Mouse (Mus musculus): ENCODE results near the gene Cacna1e. TPM values are rescaled to one million over a fixed set of nuclear protein-coding genes. Genes with fewer than 3 reads are reported as not detected.

Gene Cacna1e
- polyA plus RNA-seq, 1 experiment from 2014 or later: 0.49 TPM

GRCm38 (mm10) chr1:154555811-154556210 lies 328.5 kb downstream of the Cacna1e start:
- no peaks in the 10 kb centered on the region for H3K9me3 ChIP-seq (ENCODE audit: control insufficient read depth, low read length)
- H3K9ac ChIP-seq (ENCODE audit: low read length): no peak overlapping the region
- H3K4me1 ChIP-seq (ENCODE audit: control insufficient read depth, insufficient read depth, low read length): peaks cover 7% of the 10 kb centered on the region; the same call in 1 of the 2 replicates
- H3K27ac ChIP-seq (replicated peaks; ENCODE audit: low read depth, low read length): no peak overlapping the region
- WGBS: 24% methylated on average over 1 of the region's 1 CpGs
- no peak overlapping the region for H3K4me2 ChIP-seq (ENCODE audit: low read depth, severe bottlenecking)
- ATAC-seq (ENCODE audit: insufficient number of reproducible peaks, low FRiP score, low TSS enrichment, low read depth) (no peak; the same call in 1 of the 2 replicates), DNase-seq (ENCODE audit: low spot score) (peak; percentile 25)
- H3K27me3 ChIP-seq (ENCODE audit: control insufficient read depth, insufficient read depth, low read length): no peaks in the 10 kb centered on the region
- H3K36me3 ChIP-seq (ENCODE audit: control insufficient read depth, insufficient read depth, low read length): no peaks in the 10 kb centered on the region
- H3K4me3 ChIP-seq (ENCODE audit: low read depth, low read length): no peak overlapping the region

DNA sequence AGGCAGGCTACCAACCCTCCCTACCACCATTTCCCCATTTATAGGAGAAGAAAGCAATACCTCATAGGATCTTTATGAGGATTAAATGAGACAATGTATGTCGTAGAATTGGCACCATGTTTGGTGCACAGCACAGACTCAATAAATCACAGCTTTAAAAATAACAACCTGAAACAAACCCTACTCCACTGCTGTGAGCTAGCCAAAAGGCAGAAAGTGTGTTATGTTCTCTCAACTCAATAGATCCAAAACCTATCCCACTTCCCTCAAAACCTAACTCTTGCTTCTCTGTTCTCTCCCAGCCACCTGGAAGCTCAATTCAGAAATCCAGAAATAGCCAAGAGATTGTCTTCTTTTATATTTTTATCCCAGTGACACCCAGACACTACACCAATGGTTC lies 331.2 kb downstream of the Cacna1e start:
- Histone ChIP-seq H3K9ac (ENCODE audit: low read length) (no peak overlapping the region), H3K27me3 (ENCODE audit: control insufficient read depth, insufficient read depth, low read length) (no peaks in the 10 kb centered on the region), H3K4me2 (ENCODE audit: low read depth, severe bottlenecking) (no peak overlapping the region), H3K9me3 (ENCODE audit: control insufficient read depth, low read length) (no peaks in the 10 kb centered on the region), H3K4me1 (ENCODE audit: control insufficient read depth, insufficient read depth, low read length) (peaks cover 7% of the 10 kb centered on the region; the same call in 1 of the 2 replicates), H3K36me3 (ENCODE audit: control insufficient read depth, insufficient read depth, low read length) (no peaks in the 10 kb centered on the region), H3K27ac (replicated peaks; ENCODE audit: low read depth, low read length) (no peak overlapping the region), H3K4me3 (ENCODE audit: low read depth, low read length) (no peak overlapping the region)
- 62% methylated on average over 1 of the region's 1 CpGs for WGBS
- DNase-seq (ENCODE audit: low spot score) (no peak), ATAC-seq (ENCODE audit: insufficient number of reproducible peaks, low FRiP score, low TSS enrichment, low read depth) (no peak)

GRCm38 (mm10) chr1:154537445-154537844 lies 346.9 kb downstream of the Cacna1e start:
- Histone ChIP-seq H3K9me3 (ENCODE audit: control insufficient read depth, low read length) (no peaks in the 10 kb centered on the region), H3K4me2 (ENCODE audit: low read depth, severe bottlenecking) (no peak overlapping the region), H3K4me3 (ENCODE audit: low read depth, low read length) (no peak overlapping the region), H3K9ac (ENCODE audit: low read length) (no peak overlapping the region), H3K36me3 (ENCODE audit: control insufficient read depth, insufficient read depth, low read length) (no peaks in the 10 kb centered on the region), H3K27me3 (ENCODE audit: control insufficient read depth, insufficient read depth, low read length) (no peaks in the 10 kb centered on the region), H3K4me1 (ENCODE audit: control insufficient read depth, insufficient read depth, low read length) (no peaks in the 10 kb centered on the region), H3K27ac (replicated peaks; ENCODE audit: low read depth, low read length) (no peak overlapping the region)
- ATAC-seq (ENCODE audit: insufficient number of reproducible peaks, low FRiP score, low TSS enrichment, low read depth): no peak
- DNase-seq (ENCODE audit: low spot score): no peak

- no peaks in the 10 kb centered on the region for H3K4me1 ChIP-seq (ENCODE audit: control insufficient read depth, insufficient read depth, low read length)
- DNase-seq (ENCODE audit: low spot score): no peak
- H3K27me3 ChIP-seq (ENCODE audit: control insufficient read depth, insufficient read depth, low read length): no peaks in the 10 kb centered on the region
- H3K9me3 ChIP-seq (ENCODE audit: control insufficient read depth, low read length): no peaks in the 10 kb centered on the region
- WGBS: 82% methylated on average over 2 of the region's 2 CpGs
- no peak overlapping the region for H3K4me3 ChIP-seq (ENCODE audit: low read depth, low read length)
- H3K9ac ChIP-seq (ENCODE audit: low read length): no peak overlapping the region
- H3K36me3 ChIP-seq (ENCODE audit: control insufficient read depth, insufficient read depth, low read length): no peaks in the 10 kb centered on the region
- no peak overlapping the region for H3K27ac ChIP-seq (replicated peaks; ENCODE audit: low read depth, low read length)
- ATAC-seq (ENCODE audit: insufficient number of reproducible peaks, low FRiP score, low TSS enrichment, low read depth): no peak
- H3K4me2 ChIP-seq (ENCODE audit: low read depth, severe bottlenecking): no peak overlapping the region
These were observed 347.5 kb downstream of the Cacna1e start for GRCm38 (mm10) chr1:154536763-154537162.

DNA sequence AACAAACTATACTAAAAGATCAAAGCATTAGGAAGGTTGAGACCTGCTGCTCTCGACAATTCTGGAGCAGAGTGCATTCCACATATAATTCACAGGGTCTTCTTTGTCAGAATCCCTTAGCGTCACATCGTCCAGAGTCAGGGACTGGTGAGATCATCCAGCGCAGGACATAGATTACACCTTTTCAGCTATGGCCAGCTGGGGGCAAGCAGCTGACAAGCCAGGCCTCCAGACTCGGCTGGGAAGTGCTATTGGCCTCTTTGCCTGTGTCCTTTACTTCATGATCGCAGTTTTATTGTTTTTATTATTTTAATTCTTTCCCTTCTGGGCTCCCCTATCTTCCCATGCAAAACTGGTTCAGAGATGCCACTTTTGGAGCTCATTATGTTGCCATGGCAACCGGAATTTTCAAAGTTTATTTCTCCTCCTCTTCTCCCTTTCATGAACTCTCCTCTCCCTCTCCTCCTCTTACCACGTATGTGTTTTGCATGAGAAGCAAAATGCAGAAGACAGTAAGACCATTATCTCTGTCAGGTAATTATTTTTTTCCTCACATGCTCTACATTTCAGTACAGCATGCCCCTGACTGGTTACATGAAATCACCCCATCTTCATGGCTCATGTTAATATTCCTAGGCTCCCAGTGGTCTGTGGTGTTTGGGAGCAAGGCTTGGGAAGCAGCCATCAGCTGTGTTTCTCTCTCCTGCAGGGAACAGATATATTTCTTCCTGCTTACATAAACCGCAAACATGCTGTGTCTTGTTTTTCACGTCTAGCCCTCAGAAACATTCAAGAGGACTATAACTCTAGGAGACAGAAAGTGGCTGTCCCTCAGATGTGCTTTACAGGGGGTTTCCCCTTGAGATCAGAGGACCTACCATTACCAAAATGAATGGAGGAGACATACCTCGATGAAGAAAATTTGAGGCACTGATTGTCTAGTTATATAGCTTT lies 351.0 kb downstream of the Cacna1e start:
- no peaks in the 10 kb centered on the region for H3K36me3 ChIP-seq (ENCODE audit: control insufficient read depth, insufficient read depth, low read length)
- no peaks in the 10 kb centered on the region for H3K4me1 ChIP-seq (ENCODE audit: control insufficient read depth, insufficient read depth, low read length)
- H3K9me3 ChIP-seq (ENCODE audit: control insufficient read depth, low read length): no peaks in the 10 kb centered on the region
- H3K4me2 ChIP-seq (ENCODE audit: low read depth, severe bottlenecking): no peak overlapping the region
- 77% methylated on average over 11 of the region's 11 CpGs for WGBS
- H3K27ac ChIP-seq (replicated peaks; ENCODE audit: low read depth, low read length): no peak overlapping the region
- no peak overlapping the region for H3K9ac ChIP-seq (ENCODE audit: low read length)
- ATAC-seq (ENCODE audit: insufficient number of reproducible peaks, low FRiP score, low TSS enrichment, low read depth): no peak
- no peaks in the 10 kb centered on the region for H3K27me3 ChIP-seq (ENCODE audit: control insufficient read depth, insufficient read depth, low read length)
- H3K4me3 ChIP-seq (ENCODE audit: low read depth, low read length): no peak overlapping the region
- DNase-seq (ENCODE audit: low spot score): no peak

DNA sequence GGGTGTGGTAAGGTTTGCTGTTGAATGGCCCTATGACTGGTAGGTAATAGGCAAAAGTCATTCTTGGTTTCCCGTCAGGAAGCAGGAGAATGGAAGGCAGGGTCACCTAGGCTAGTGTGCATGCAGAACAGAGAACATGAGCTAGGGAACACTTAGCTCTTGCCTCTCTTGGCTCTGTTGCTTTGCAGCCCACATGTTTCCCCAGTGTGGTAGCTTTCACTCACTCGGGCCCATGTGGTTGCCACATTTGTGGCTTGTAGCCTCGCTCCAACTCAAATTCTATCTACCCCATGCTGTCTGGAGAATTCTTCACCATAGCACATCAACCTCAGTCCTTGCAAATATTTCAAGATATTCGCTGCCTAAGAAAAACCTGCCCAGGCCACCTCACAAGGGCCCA lies 354.6 kb downstream of the Cacna1e start:
- H3K36me3 ChIP-seq (ENCODE audit: control insufficient read depth, insufficient read depth, low read length): no peaks in the 10 kb centered on the region
- no peaks in the 10 kb centered on the region for H3K27me3 ChIP-seq (ENCODE audit: control insufficient read depth, insufficient read depth, low read length)
- H3K27ac ChIP-seq (replicated peaks; ENCODE audit: low read depth, low read length): no peak overlapping the region
- DNase-seq (ENCODE audit: low spot score) (no peak), ATAC-seq (ENCODE audit: insufficient number of reproducible peaks, low FRiP score, low TSS enrichment, low read depth) (no peak)
- no peak overlapping the region for H3K9ac ChIP-seq (ENCODE audit: low read length)
- H3K4me3 ChIP-seq (ENCODE audit: low read depth, low read length): no peak overlapping the region
- H3K4me2 ChIP-seq (ENCODE audit: low read depth, severe bottlenecking): no peak overlapping the region
- H3K9me3 ChIP-seq (ENCODE audit: control insufficient read depth, low read length): no peaks in the 10 kb centered on the region
- 94% methylated on average over 4 of the region's 4 CpGs for WGBS
- H3K4me1 ChIP-seq (ENCODE audit: control insufficient read depth, insufficient read depth, low read length): no peaks in the 10 kb centered on the region

DNA sequence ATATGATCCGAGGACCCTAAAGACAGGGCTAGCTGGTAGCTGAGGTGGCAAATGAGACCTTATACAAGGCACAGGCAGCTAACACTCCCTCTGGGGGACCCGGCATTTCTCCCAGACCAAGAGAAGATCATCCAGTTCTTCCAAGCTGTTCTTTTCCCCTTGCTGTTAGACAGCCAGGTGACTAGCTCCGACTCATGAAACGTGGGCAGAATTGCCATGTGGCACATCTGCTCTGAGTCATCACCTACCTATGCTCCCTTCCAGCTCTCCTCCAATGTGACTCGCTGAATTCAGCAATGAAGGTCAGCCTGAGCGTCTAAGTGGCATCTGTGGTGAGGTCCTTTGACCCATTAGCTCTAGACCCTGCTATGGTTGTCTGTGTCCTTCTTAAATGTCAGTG lies 355.5 kb downstream of the Cacna1e start:
- Histone ChIP-seq H3K36me3 (ENCODE audit: control insufficient read depth, insufficient read depth, low read length) (no peaks in the 10 kb centered on the region), H3K9ac (ENCODE audit: low read length) (no peak overlapping the region), H3K4me3 (ENCODE audit: low read depth, low read length) (no peak overlapping the region), H3K27me3 (ENCODE audit: control insufficient read depth, insufficient read depth, low read length) (no peaks in the 10 kb centered on the region), H3K9me3 (ENCODE audit: control insufficient read depth, low read length) (no peaks in the 10 kb centered on the region), H3K4me1 (ENCODE audit: control insufficient read depth, insufficient read depth, low read length) (no peaks in the 10 kb centered on the region), H3K27ac (replicated peaks; ENCODE audit: low read depth, low read length) (no peak overlapping the region), H3K4me2 (ENCODE audit: low read depth, severe bottlenecking) (no peak overlapping the region)
- WGBS: 92% methylated on average over 6 of the region's 6 CpGs
- ATAC-seq (ENCODE audit: insufficient number of reproducible peaks, low FRiP score, low TSS enrichment, low read depth) (no peak), DNase-seq (ENCODE audit: low spot score) (no peak)

DNA sequence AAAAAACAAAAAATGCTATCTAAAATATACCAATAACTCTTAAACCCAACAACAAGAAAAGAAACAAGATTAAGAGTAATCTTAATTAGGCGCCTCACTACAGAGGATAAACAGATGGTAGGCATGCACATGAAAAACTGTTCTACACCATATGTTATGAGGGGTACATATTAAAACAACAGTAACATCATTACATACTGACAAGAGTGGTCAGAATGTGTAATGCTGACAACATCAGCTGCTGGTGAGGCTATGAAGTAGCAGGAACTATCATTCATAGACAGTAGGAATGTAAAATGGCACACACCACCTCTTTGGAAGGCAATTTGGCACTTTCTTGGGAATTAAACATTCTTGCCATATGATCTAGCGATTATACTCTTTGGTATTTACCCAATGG lies 363.6 kb downstream of the Cacna1e start:
- no peak for DNase-seq (ENCODE audit: low spot score)
- Histone ChIP-seq H3K4me3 (ENCODE audit: low read depth, low read length) (no peak overlapping the region), H3K9me3 (ENCODE audit: control insufficient read depth, low read length) (no peaks in the 10 kb centered on the region), H3K27ac (replicated peaks; ENCODE audit: low read depth, low read length) (no peak overlapping the region), H3K4me1 (ENCODE audit: control insufficient read depth, insufficient read depth, low read length) (no peaks in the 10 kb centered on the region), H3K4me2 (ENCODE audit: low read depth, severe bottlenecking) (no peak overlapping the region), H3K27me3 (ENCODE audit: control insufficient read depth, insufficient read depth, low read length) (no peaks in the 10 kb centered on the region), H3K9ac (ENCODE audit: low read length) (no peak overlapping the region), H3K36me3 (ENCODE audit: control insufficient read depth, insufficient read depth, low read length) (no peaks in the 10 kb centered on the region)
- 84% methylated on average over 2 of the region's 2 CpGs for WGBS
- ATAC-seq (ENCODE audit: insufficient number of reproducible peaks, low FRiP score, low TSS enrichment, low read depth): no peak
